Mouse (Mus musculus) testis, adult 2 months (tissue): ENCODE results near the gene Smbd1.

Experiments
- CTCF ChIP-seq: fragments of 200-500 bp; IDR thresholded peaks from 2 replicates; pipeline ENCODE4 v1.5.1; 2012; ENCODE audit warnings: low read depth, mild to moderate bottlenecking, inconsistent platforms, low read length, moderate library complexity; ENCODE audit not compliant: control insufficient read depth, insufficient read depth, insufficient replicate concordance
- POLR2A ChIP-seq: fragments of 200-500 bp; IDR thresholded peaks from 2 replicates; pipeline ENCODE4 v1.6.1; 2012; ENCODE audit warnings: low read depth, mild to moderate bottlenecking, inconsistent platforms, low read length, moderate library complexity; ENCODE audit not compliant: control insufficient read depth

DNA sequence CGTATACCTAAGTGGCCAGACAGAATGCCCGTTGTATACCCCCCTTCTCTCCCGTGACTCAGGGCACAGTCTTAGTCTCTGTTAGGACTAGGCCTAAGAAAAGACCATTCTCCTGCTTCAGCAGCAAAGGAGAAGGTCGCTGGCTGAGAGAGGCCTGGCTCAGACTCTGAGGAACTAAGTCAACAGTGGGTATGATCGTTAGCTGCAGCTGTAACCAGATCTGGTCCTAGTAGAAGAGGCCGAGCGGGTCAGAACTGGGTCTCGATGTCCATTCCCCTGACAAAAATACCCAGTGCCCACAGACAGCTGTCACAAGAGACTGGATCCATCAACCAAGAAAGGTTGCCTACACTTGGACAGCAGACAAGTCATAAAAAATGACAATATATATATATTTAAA, 13.2 kb upstream of the Smbd1 start:
- TF ChIP-seq POLR2A, result no peak
- no peak for TF ChIP-seq CTCF
